ENCODE assay signal across 18 mouse cellular contexts in the genomic region with DNA sequence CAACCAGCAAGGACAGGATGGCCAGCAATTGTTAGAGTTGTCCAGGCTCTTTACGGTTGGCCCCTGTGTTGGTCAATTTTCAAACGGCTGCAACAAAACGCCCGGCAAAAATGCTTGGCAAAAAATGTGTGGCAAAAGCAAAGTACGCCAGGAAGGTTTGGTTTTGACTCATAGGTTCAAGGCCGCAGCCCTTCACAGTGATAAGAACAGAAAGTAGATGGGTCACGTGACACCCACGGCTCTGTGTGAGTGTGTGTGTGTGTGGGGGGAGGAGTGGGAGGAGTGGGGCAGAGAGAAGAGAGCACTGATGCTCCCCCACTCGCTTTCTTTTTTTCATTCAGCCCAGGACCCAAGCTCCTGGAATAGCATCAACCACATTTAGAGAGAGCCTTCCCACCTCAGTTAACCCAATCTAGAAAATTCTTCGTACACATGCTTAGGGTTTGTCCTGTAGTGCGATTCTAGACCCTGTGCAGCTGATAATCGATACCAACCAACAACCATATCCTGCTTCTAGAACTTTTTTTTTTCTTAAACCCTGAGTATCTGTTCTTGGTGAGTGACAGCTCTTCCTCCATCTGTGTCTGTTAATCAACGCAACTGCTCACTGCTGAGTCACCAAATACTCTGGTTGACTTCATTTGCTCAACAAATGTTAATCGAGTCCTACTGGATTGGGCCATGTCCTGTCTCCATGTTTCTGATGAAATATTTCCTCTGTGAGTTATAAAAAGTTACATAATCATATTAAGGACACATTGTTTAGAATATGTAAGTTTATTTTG. TPM values are rescaled to one million over a fixed set of nuclear protein-coding genes. Genes with fewer than 3 reads are reported as not detected.
DNase-seq lines count a peak whose midpoint lies in the region; ATAC-seq and TF ChIP-seq lines count a peak whose summit lies in the region.
"Had no signal": no experiment of that assay in that cellular context is flagged by ENCODE, and none has a peak within 500 bp of the region (broad histone marks: within the 10 kb centered on the region; RNA-seq: fewer than 3 reads in every experiment).

No protein-coding gene starts in this region.

- TF ChIP-seq POLR2A in lung, adult 2 months (IDR thresholded peaks at IDR 0.05; ENCODE audit: borderline replicate concordance, extremely low read depth, low read depth, low read length) = no peak

- DNase-seq in 3T3-L1 (ENCODE audit: low read depth, low spot score) = peak; percentile 21
- DNase-seq in adrenal gland, adult 8-10 months = peak; percentile 61
- no peak for DNase-seq in gastrocnemius, postnatal 4 days (ENCODE audit: low spot score in 2 of 2)
- DNase-seq in MN1 (ENCODE audit: low spot score) = no peak
- no peak for DNase-seq in lung, adult 2 months
- DNase-seq: cerebellum, postnatal 10 days; gastrocnemius, adult 2 months; kidney, postnatal 25 days; left cerebral cortex, postnatal 4 days had no signal

- H3K27me3 ChIP-seq in C2C12 (ENCODE audit: control insufficient read depth, insufficient read depth, insufficient read length) = no peaks in the 10 kb centered on the region

- H3K79me3 ChIP-seq in C2C12 (ENCODE audit: low read depth) = no peaks in the 10 kb centered on the region

- no peaks in the 10 kb centered on the region for H3K4me1 ChIP-seq in lung, adult 2 months (ENCODE audit: control insufficient read depth, insufficient read depth, low read length)

- 70% methylated on average over 14 of the region's 14 CpGs for WGBS in lung, adult 2 months

- no peak overlapping the region for H3ac ChIP-seq in C2C12 (ENCODE audit: control insufficient read depth, insufficient read length, low read depth)

- no peaks in the 10 kb centered on the region for H3K79me2 ChIP-seq in C2C12 (ENCODE audit: control insufficient read depth, insufficient read depth)

- no peaks in the 10 kb centered on the region for H3K36me3 ChIP-seq in C2C12 (ENCODE audit: control insufficient read depth, insufficient read depth)

- H3K4me3 ChIP-seq in C2C12 (ENCODE audit: insufficient read depth, poor library complexity, severe bottlenecking) = no peak overlapping the region
- H3K4me3 ChIP-seq in lung, adult 2 months (replicated peaks; ENCODE audit: extremely low read depth, low read depth, low read length) = no peak overlapping the region
- H3K4me3 ChIP-seq: gastrocnemius, adult 2 months had no signal

- ATAC-seq in megakaryocyte progenitor cell, adult 5-6 weeks (replicated peaks; ENCODE audit: poor library complexity) = peak; percentile 76
- ATAC-seq: hindbrain, postnatal 0 days had no signal

- no peak for TF ChIP-seq CTCF in C2C12 (IDR thresholded peaks at IDR 0.05; ENCODE audit: control insufficient read depth, insufficient read depth, insufficient read length)
- no peak for TF ChIP-seq CTCF in lung, adult 2 months (IDR thresholded peaks at IDR 0.05; ENCODE audit: insufficient read depth, low read length)

TF ChIP-seq in C2C12, 6 proteins besides CTCF, POLR2A, EP300 and RAD21:
- TF ChIP-seq CEBPB (IDR thresholded peaks at IDR 0.05; ENCODE audit: low read depth) (no peak), USF1 (IDR thresholded peaks at IDR 0.05; ENCODE audit: low read depth) (peak; percentile 52), FOSL1 (IDR thresholded peaks at IDR 0.05; ENCODE audit: insufficient read depth, low read length, poor library complexity, severe bottlenecking) (no peak), MAX (IDR thresholded peaks at IDR 0.05) (no peak), MYOD1 (IDR thresholded peaks at IDR 0.05; ENCODE audit: control insufficient read depth, insufficient read length, low read depth) (no peak), MYOG (IDR thresholded peaks at IDR 0.05; ENCODE audit: control insufficient read depth, extremely low read depth, insufficient read length) (no peak)

RNA-seq across cellular contexts. Expression of a gene that starts 4.5 kb away (rescaled TPM):
- not detected for polyA plus RNA-seq in C2C12 (2012; fragmentation: generic; extraction: Trizol)
- not detected for total RNA-seq in adrenal gland, adult 8-10 months (2022)
- not detected in 2 replicates for total RNA-seq in megakaryocyte progenitor cell, adult 5-6 weeks (2015)
- total RNA-seq in megakaryocyte progenitor cell, adult 5-6 weeks (2017) = not detected in 2 replicates
- total RNA-seq in gastrocnemius, postnatal 4 days (2021) = not detected
- not detected in 2 replicates for polyA plus RNA-seq in lung, adult 2 months (2012; rRNA removed)
- total RNA-seq: gastrocnemius, adult 2 months; hindbrain, postnatal 0 days; left cerebral cortex, postnatal 4 days had no signal
- polyA plus RNA-seq: brain, embryonic 14.5 days; embryonic facial prominence, embryonic 11.5 days; forebrain, embryonic 11.5 days; heart, embryonic 11.5 days; hindbrain, postnatal 0 days; liver, embryonic 16.5 days; neural tube, embryonic 11.5 days had no signal

RNA-seq across cellular contexts. Expression of a gene that starts 37.1 kb away (rescaled TPM):
- polyA plus RNA-seq in C2C12 (2012; fragmentation: generic; extraction: Trizol) = 0.83 TPM
- total RNA-seq in adrenal gland, adult 8-10 months (2022) = 100 to 1,000 TPM in 1 of 4 experiments, 10 to 100 TPM in 3; 16.9 to 104 (median 44.4) TPM
- total RNA-seq in megakaryocyte progenitor cell, adult 5-6 weeks (2015) = 0.10 TPM in 1 of 2 replicates, not detected in the other
- 0.04 TPM in 1 of 2 replicates, not detected in the other for total RNA-seq in megakaryocyte progenitor cell, adult 5-6 weeks (2017)
- 1 to 10 TPM; 7.5 to 8.4 TPM for total RNA-seq in gastrocnemius, postnatal 4 days (2021)
- polyA plus RNA-seq in lung, adult 2 months (2012; rRNA removed) = 0.42 and 0.62 TPM in 2 replicates

Comparison
In these comparisons a context has a peak if more than half of its experiments do, and no peak if none do; other contexts are left out.
1. DNase-seq: peak in 3T3-L1 (single experiment) and adrenal gland, adult 8-10 months (single experiment); none in gastrocnemius, postnatal 4 days (0 of 2), MN1 (single experiment) and lung, adult 2 months (single experiment).
2. RNA of a gene that starts 37.1 kb away (total RNA-seq): 16.9 to 104 TPM in adrenal gland, adult 8-10 months and 7.5 to 8.4 TPM in gastrocnemius, postnatal 4 days; 0.04 to 0.10 TPM in megakaryocyte progenitor cell, adult 5-6 weeks; every median in the first group is over 4 times any median in the second.